Mouse (Mus musculus) gastrocnemius, postnatal 36 days (tissue): ENCODE measurements around the gene Ubr7. TPM values are rescaled to one million over a fixed set of nuclear protein-coding genes. Genes with fewer than 3 reads are reported as not detected.

Experiments
- DNase-seq, 2 experiments: peaks; one replicate each; pipeline ENCODE4 v3.0.0; 2022
- intact Hi-C: fragments of 180-260 bp; cut with DNase I; formaldehyde crosslinking; loops from one replicate; pipeline ENCODE4 v1.15.1; 2025
- total RNA-seq, 2 experiments: library from RNA; stranded (reverse); gene quantifications; 2 replicates each; pipeline ENCODE4 v1.2.3; 2021

Ubr7 gene
- total RNA-seq, 2 experiments from 2014 or later = 11.9 to 15.1 TPM

- intact Hi-C loops = loop anchor here (2.0 kb wide), 1 partner anchor 325 kb away; no protein-coding TSS in a partner anchor
- no peak for DNase-seq
Measured at GRCm38 (mm10) chr12:102740285-102740684, 17.5 kb upstream of the Ubr7 start.

DNA sequence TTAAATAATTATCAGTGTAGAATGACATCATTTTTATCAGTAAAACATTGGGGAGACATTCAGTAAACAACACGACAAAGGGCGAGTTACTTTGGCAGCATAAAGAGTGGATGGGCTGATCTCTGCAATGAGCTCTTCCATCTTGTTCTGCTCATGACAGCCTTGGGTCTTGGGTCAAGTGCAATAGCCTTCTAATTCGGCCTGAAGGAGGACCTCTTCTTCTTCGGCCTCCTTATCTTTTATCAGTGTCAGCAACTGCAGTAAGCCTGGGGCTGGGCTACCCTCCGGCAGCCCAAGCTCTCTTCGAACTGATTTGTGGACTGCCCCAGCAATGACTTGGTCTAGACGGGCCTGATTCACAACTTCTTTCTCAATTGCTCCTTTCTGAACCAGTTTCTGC is 15.7 kb upstream of the Ubr7 start:
- intact Hi-C loops = no loop called here

DNA sequence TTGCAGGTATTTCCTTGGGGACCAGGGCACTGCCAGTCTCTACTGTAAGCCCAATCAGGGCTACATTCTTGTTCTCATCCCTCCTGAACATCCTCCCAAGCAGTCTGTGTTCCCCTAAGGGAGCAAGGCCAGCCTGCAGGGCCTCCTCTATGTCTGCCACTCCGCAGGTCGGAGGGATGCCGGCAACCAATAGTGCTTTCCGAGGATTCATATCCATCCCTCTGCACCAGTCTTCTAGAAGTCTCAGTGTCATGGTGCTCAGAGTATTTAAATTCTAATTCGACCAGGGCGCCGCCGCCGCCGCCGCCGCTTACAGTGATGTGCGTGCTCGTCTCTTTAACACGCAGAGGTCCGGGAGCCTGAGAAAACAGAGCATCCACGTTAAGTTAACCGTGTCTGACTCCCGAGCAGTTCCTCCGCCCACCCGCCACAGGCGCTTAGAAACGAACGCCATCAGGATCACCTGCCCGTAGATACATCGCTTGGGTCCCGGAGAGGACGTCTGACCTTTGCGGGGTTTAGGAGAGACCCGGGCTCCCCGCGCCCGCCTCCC is 14.7 kb upstream of the Ubr7 start:
- intact Hi-C loops = no loop called here
- peak in 1 of 2 experiments; percentile 28 for DNase-seq

More for the DNA sequence above, 15.7 kb upstream of the Ubr7 start:
- DNase-seq = no peak

- intact Hi-C loops = no loop called here
- DNase-seq = peak; percentile 78 to 79
Measured at GRCm38 (mm10) chr12:102743589-102744574, 13.9 kb upstream of the Ubr7 start, which contains the start of the genes Moap1 and Tmem251. Gene Moap1 (minus strand): TSS chr12:102743661. Gene Tmem251 (plus strand): TSS chr12:102743762.

- intact Hi-C loops = no loop called here
- DNase-seq = no peak
Measured at GRCm38 (mm10) chr12:102744839-102745238, 12.9 kb upstream of the Ubr7 start.

GRCm38 (mm10) chr12:102748256-102748655 is 9.5 kb upstream of the Ubr7 start:
- no peak for DNase-seq
- intact Hi-C loops = no loop called here

GRCm38 (mm10) chr12:102756304-102756703 is 1.5 kb upstream of the Ubr7 start:
- no peak for DNase-seq
- intact Hi-C loops = no loop called here

GRCm38 (mm10) chr12:102757055-102757688 is 595 bp upstream of the Ubr7 start:
- intact Hi-C loops = no loop called here
- DNase-seq = peak in 1 of 2 experiments; percentile 79

GRCm38 (mm10) chr12:102758403-102758756 is 613 bp downstream of the Ubr7 start, which contains the start of gene Gm20604:
Gene Gm20604 (minus strand): TSS chr12:102758672.
- DNase-seq = no peak
- intact Hi-C loops = loop anchor here (2.0 kb wide), 1 partner anchor 118 kb away; no protein-coding TSS in a partner anchor

GRCm38 (mm10) chr12:102758936-102759335 is 1.2 kb downstream of the Ubr7 start:
- intact Hi-C loops = loop anchor here (2.0 kb wide), 1 partner anchor 118 kb away; no protein-coding TSS in a partner anchor
- no peak for DNase-seq

DNA sequence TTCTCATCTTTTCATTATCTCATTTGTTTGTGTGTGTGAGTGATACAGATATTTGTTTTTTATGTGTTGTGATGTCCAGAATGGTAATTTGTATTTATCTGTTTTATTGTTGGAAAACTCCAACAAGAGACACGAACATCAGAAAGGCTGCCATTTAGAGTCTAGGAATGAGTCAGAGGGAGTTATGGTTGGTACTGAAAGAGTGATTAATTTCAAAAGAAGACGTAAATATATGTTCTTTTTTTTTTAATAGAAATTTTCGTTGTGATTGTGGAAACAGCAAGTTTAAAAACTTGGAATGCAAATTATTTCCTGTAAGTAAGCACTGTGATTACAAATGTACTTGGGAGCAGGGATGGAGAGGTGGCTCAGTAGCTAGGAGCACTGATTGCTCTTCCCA is 3.9 kb downstream of the Ubr7 start:
- no peak for DNase-seq
- intact Hi-C loops = no loop called here

DNA sequence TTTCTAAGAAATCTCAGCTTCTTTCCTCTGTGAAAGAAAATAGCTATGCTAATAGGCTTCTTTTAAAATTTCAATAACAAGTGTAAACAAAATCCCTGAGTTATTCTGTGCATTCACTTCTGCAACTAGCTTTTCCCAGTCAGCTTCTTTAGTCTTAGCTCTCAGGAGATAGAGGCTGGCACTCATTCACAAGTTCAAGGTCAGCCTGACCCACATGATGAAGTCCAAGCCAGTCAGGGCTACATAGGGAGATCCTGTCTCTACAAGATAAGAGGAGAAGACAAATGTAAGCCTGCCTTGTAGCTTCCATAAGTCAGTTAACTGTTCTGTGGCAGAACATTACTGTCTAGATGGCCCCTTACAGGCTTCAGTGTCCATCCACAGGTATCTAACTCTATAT is 5.9 kb downstream of the Ubr7 start:
- intact Hi-C loops = no loop called here
- no peak for DNase-seq

- intact Hi-C loops = no loop called here
- no peak for DNase-seq
Measured at GRCm38 (mm10) chr12:102769000-102769399, 11.2 kb downstream of the Ubr7 start.

GRCm38 (mm10) chr12:102771601-102772000 is 13.8 kb downstream of the Ubr7 start:
- intact Hi-C loops = no loop called here
- DNase-seq = no peak

GRCm38 (mm10) chr12:102772676-102773075 is 14.9 kb downstream of the Ubr7 start:
- DNase-seq = no peak
- intact Hi-C loops = no loop called here

DNA sequence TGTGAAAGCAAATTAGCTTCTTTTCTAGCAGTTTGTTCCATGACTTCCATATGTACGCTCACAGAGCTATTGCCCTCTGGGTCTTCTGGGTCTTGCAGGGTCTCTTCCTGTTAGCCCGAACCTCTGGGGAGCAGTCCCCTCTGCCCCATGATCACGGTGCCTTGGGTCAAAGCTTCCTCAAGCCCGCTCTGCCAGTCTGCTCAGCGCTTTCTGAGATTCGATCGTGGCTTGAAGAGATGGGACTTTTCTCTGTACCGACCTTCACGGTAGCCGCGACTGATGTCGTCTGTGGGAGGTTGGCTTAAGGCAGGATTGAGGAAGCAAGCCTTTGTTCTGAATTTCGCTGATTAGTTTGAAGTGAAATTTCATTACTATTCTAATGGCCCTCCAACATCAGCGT is 18.3 kb downstream of the Ubr7 start:
- DNase-seq = no peak

DNA sequence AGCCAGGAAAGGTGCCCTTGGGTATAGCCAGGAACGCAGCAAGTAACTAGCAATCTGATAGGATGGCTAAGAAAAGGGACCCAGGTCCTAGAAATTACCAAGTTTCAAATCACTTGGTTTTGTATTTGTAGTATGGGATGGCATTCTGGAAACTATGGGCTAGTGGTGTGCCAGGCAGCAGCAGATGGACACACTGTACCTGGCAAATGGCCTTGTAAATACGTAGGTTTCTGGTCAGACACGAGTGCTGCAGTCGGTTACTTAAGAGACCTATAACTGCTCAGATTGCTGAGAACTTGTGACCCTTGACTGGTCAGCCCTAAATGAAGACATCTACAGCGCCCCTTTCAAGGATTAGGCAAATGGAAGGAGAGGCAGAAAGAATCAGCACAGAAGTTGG is 20.4 kb downstream of the Ubr7 start:
- intact Hi-C loops = no loop called here
- DNase-seq = no peak

More for the DNA sequence above, 18.3 kb downstream of the Ubr7 start:
- intact Hi-C loops = no loop called here

- no peak for DNase-seq
- intact Hi-C loops = no loop called here
Measured at GRCm38 (mm10) chr12:102779452-102779851, 21.7 kb downstream of the Ubr7 start.

- DNase-seq = no peak
- intact Hi-C loops = no loop called here
Measured at GRCm38 (mm10) chr12:102782841-102783240, 25.1 kb downstream of the Ubr7 start.

- intact Hi-C loops = no loop called here
Measured at GRCm38 (mm10) chr12:102784899-102785592, 27.3 kb downstream of the Ubr7 start.

More at GRCm38 (mm10) chr12:102784899-102785592, 27.3 kb downstream of the Ubr7 start:
- DNase-seq = no peak
